Mouse (Mus musculus) forebrain, postnatal 0 days (tissue): ENCODE results near the gene Gpr61. TPM values are rescaled to one million over a fixed set of nuclear protein-coding genes. Genes with fewer than 3 reads are reported as not detected.
A peak's percentile ranks its signal among the peaks of the same experiment; 100 is the strongest.

Source experiments
- ATAC-seq: fragments of 200-750 bp; cut with Nextera tagmentation; 2 replicates; pipeline ENCODE4 v1.8.0; 2017; ENCODE audit warnings: mild to moderate bottlenecking, moderate library complexity
- DNase-seq: peaks from one replicate; pipeline ENCODE4 v3.0.0-alpha.2; 2015
- H3K27ac ChIP-seq: fragments of 300-500 bp; sonication (generic); 2 replicates; pipeline ENCODE4 v1.5.1; 2014; ENCODE audit warnings: low read depth, mild to moderate bottlenecking, antibody characterized with exemption, low read length, moderate library complexity, mixed read lengths
- H3K27me3 ChIP-seq: fragments of 300-500 bp; sonication (generic); 2 replicates; pipeline ENCODE4 v1.6.1; 2014; ENCODE audit warnings: mild to moderate bottlenecking, low read length, mixed read lengths; ENCODE audit not compliant: insufficient read depth
- H3K36me3 ChIP-seq: fragments of 300-500 bp; sonication (generic); 2 replicates; pipeline ENCODE4 v1.6.1; 2014; ENCODE audit warnings: mild to moderate bottlenecking, moderate library complexity; ENCODE audit not compliant: insufficient read depth
- H3K4me1 ChIP-seq: fragments of 300-500 bp; sonication (generic); 2 replicates; pipeline ENCODE4 v1.6.1; 2014; ENCODE audit warnings: antibody characterized with exemption; ENCODE audit not compliant: insufficient read depth
- H3K4me2 ChIP-seq: fragments of 300-500 bp; sonication (generic); 2 replicates; pipeline ENCODE4 v1.6.1; 2014; ENCODE audit warnings: low read depth, mild to moderate bottlenecking, moderate library complexity
- H3K4me3 ChIP-seq: fragments of 300-500 bp; sonication (generic); 2 replicates; pipeline ENCODE4 v1.5.1; 2014; ENCODE audit warnings: low read depth, low read length, mixed read lengths
- H3K9ac ChIP-seq: fragments of 300-500 bp; sonication (generic); 2 replicates; pipeline ENCODE4 v1.6.1; 2014; ENCODE audit warnings: mild to moderate bottlenecking
- H3K9me3 ChIP-seq: fragments of 300-500 bp; sonication (generic); 2 replicates; pipeline ENCODE4 v1.6.1; 2016; ENCODE audit warnings: low read length
- CTCF ChIP-seq: sonication (generic); IDR thresholded peaks from 2 replicates; pipeline ENCODE4 v1.5.1; 2016; ENCODE audit warnings: antibody characterized with exemption, control low read depth, low read depth
- WGBS: fragments of 180-500 bp; shearing (Covaris S2); extraction: QIAGEN DNeasy Blood & Tissue Kit; methylation state at CpG from one replicate; pipeline ENCODE4 v1.1.7; 2014; 5-methylcytosine and 5-hydroxymethylcytosine counted together
- polyA plus RNA-seq: library from polyadenylated mRNA; unstranded; fragments of >200 nt; fragmentation: Nextera tagmentation; extraction: Ambion mirVana; gene quantifications from 2 replicates; pipeline ENCODE4 v1.2.1, GENCODE M21; 2015
- total RNA-seq: library from RNA; depleted of rRNA; stranded (reverse); fragments of >200 nt; gene quantifications from 2 replicates; pipeline ENCODE4 v1.2.3, GENCODE M21; 2014

Gpr61 gene
- total and polyA plus RNA-seq, 2 experiments from 2014 or later, result 5.3 to 8.1 TPM

DNA sequence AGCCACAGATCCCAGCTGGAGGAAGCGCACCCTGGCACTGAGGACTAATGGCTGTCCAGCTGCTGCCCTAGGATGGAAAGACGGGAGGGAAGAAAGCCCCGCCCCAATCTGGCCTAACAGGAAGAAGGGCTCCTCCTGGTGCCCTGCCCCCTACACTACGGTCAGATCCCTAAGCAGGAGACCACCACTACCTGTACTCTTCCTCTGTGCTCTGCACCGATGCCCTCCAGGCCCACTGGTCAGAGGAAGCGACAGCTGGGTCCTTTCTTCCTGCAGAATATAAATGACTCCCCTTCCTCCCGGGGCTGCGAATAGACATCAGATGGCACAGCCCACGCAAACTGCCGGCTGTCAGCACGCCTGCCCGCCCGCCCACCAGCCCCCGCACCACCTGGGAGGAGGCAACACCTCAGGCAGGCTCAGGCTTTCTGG is 42.4 kb upstream of the Gpr61 start:
- H3K27me3 ChIP-seq, result no peaks in the 10 kb centered on the region
- no peaks in the 10 kb centered on the region for H3K9me3 ChIP-seq
- no peak overlapping the region for H3K4me3 ChIP-seq
- no peak for TF ChIP-seq CTCF
- DNase-seq (peak; percentile 53), ATAC-seq (peak; percentile 9)
- peaks cover 24% of the 10 kb centered on the region for H3K36me3 ChIP-seq
- H3K27ac ChIP-seq, result peak overlapping the region; percentile 62; the same call in 1 of the 2 replicates
- H3K4me2 ChIP-seq, result peak overlapping the region; percentile 28
- H3K4me1 ChIP-seq, result peaks cover 17% of the 10 kb centered on the region
- WGBS, result 18% methylated on average over 14 of the region's 14 CpGs
- peak overlapping the region; percentile 31 for H3K9ac ChIP-seq

DNA sequence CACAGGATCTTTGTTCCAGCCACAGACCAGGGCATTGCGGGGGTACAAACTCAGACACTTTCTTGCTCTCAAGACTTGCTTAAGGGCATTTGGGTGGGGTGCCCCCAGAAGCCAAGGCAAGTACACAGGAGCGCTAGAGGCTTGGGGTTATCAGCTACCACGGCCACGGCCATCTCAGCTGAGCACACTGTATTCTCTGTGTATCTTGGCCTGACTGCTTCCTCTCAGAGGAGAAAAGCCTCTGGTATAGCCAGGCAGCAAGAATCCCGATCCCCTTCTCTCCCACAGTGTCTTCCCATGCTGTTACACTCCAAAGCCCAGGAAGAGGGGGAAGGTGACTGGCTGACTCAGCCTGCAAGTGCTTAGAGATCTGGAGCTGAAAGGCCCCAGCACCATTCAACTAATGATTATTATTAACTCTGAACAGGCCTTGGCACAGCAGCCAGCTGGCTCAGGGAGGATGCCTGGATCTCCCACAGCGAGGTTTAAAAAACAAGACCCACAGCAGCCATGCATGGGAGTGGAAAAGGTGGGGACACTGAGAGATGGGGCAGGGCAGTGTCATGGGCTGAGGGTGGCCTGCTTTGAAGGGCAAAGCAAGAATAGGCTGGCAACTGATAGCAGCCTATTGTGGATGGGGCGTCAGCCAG is 41.4 kb upstream of the Gpr61 start:
- Histone ChIP-seq H3K27ac (peak overlapping the region; percentile 73), H3K4me1 (peaks cover 13% of the 10 kb centered on the region), H3K4me3 (no peak overlapping the region), H3K4me2 (no peak overlapping the region), H3K9ac (no peak overlapping the region), H3K27me3 (no peaks in the 10 kb centered on the region), H3K36me3 (peaks cover 23% of the 10 kb centered on the region), H3K9me3 (no peaks in the 10 kb centered on the region)
- WGBS, result 55% methylated on average over 7 of the region's 7 CpGs
- DNase-seq, result peak; percentile 65
- peak; percentile 44 for ATAC-seq
- TF ChIP-seq CTCF, result no peak

DNA sequence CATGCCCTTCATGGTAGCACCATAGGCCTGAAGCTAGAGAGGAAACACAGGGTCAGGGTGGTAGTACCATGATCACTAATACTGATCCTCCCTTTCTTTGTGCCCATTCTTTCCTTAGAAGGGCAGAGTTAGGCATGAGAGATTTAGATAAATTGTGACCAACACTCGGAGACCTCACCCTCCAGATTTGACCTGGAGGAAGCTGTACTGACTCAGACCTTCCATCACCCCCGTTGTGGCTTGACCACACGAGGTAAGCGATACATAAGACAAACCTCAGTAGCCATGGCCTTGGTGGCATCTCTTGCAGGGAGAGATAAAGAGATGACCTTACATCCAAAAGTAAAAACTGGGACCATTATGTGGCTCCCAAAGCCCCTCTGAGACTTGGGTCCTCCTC is 40.6 kb upstream of the Gpr61 start:
- no peak for ATAC-seq
- WGBS, result 92% methylated on average over 4 of the region's 4 CpGs

DNA sequence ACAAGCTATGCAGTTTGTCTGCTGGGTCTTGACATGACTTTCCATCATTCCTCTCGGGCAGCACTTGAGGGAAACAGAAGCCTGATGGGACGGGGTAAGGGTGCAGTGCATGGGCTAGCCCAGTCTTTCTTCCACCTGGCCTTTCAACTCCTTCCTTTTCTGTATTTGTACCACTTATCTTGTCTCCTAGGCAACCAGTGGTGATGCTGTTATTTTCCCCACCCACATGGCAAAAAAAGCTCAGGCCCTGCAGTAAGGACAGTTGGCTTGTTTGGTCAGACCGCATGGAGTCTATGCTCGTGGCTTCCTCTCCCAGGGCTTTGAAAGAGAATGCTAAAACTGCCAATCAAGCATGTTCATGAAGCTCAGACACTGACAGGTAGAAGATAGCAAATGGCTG is 39.0 kb upstream of the Gpr61 start:
- Histone ChIP-seq H3K4me2 (no peak overlapping the region), H3K4me3 (no peak overlapping the region), H3K27ac (no peak overlapping the region), H3K4me1 (peaks cover 11% of the 10 kb centered on the region; the same call in 1 of the 2 replicates), H3K9me3 (no peaks in the 10 kb centered on the region), H3K9ac (no peak overlapping the region), H3K36me3 (peaks cover 22% of the 10 kb centered on the region), H3K27me3 (no peaks in the 10 kb centered on the region)
- ATAC-seq, result no peak
- no peak for DNase-seq
- no peak for TF ChIP-seq CTCF
- 81% methylated on average over 4 of the region's 4 CpGs for WGBS

More for the DNA sequence above, 40.6 kb upstream of the Gpr61 start:
- no peak for DNase-seq
- H3K9ac ChIP-seq, result no peak overlapping the region
- peaks cover 28% of the 10 kb centered on the region for H3K36me3 ChIP-seq
- no peaks in the 10 kb centered on the region for H3K9me3 ChIP-seq
- H3K27ac ChIP-seq, result no peak overlapping the region; the same call in 1 of the 2 replicates
- no peak for TF ChIP-seq CTCF
- no peak overlapping the region for H3K4me2 ChIP-seq
- peaks cover 11% of the 10 kb centered on the region; the same call in 1 of the 2 replicates for H3K4me1 ChIP-seq
- no peaks in the 10 kb centered on the region for H3K27me3 ChIP-seq
- no peak overlapping the region for H3K4me3 ChIP-seq

DNA sequence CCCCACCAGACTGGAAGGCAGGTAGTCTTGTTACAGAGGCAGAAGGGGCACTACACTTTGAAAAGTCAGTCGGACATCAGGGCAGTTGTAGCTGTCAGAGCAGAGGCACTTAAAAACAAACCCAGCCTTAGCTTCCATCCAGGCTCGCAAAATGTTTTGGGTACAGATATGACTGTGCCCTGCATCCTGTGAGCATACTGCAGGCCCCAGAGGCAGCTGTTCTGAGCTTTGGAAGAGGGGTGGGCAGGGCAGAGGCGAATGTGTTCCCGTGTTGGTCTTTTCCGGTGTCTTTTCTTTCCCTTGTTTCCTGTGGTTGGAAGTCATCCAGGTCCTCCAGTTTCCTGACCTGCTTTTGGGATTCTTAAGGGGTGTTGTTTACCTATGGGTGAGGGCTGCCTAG is 35.2 kb upstream of the Gpr61 start:
- Histone ChIP-seq H3K9me3 (no peaks in the 10 kb centered on the region), H3K27ac (no peak overlapping the region), H3K4me3 (no peak overlapping the region), H3K36me3 (peaks cover 15% of the 10 kb centered on the region), H3K27me3 (no peaks in the 10 kb centered on the region), H3K4me2 (no peak overlapping the region), H3K4me1 (peaks cover 15% of the 10 kb centered on the region), H3K9ac (no peak overlapping the region)
- no peak for TF ChIP-seq CTCF
- WGBS, result 62% methylated on average over 5 of the region's 5 CpGs
- DNase-seq (no peak), ATAC-seq (no peak)

DNA sequence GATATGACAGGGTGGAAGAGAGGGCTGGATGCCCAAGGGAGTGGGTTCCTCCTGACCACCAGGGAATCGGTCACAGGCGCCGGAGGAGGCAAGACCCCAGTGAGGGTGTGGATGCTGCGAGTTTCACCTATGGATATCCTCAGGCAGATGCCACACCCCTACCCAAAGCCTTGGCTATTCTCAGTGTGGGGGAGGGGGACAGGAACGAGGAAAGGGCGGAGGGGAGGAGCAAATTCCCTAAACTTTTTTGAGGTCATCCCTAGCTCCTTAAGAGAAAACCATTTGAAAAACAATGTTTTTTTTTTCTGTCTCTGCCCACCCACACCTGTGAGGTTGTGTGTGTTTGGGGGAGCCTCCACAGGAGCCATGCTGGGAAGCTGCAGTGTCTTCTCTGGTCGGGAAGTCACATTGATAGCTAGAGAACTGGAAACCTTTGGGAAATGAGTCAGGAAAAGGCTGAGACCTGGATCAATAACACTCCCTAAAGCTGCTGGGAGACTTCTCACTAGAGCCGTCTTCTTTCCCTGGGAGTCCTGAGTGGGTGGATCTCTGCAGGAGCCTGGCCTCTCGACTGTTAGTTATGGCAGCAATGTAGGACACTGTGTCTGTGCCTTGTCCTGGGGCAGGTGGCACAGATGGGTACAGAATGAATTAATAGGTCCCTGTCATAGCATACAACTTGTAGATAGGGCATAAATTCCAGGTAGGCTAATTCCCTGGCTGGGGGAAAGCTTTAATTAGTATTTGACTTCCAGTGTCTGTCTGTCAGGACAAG is 34.2 kb upstream of the Gpr61 start:
- H3K4me2 ChIP-seq, result no peak overlapping the region
- H3K4me3 ChIP-seq, result no peak overlapping the region
- no peak overlapping the region for H3K27ac ChIP-seq
- no peak for DNase-seq
- H3K9me3 ChIP-seq, result no peaks in the 10 kb centered on the region
- H3K27me3 ChIP-seq, result no peaks in the 10 kb centered on the region
- peaks cover 15% of the 10 kb centered on the region for H3K4me1 ChIP-seq
- no peak for TF ChIP-seq CTCF
- H3K36me3 ChIP-seq, result peaks cover 15% of the 10 kb centered on the region
- H3K9ac ChIP-seq, result no peak overlapping the region
- WGBS, result 80% methylated on average over 9 of the region's 9 CpGs
- no peak for ATAC-seq
